30 mouse cellular contexts compared by ENCODE assay signal in the genomic region with DNA sequence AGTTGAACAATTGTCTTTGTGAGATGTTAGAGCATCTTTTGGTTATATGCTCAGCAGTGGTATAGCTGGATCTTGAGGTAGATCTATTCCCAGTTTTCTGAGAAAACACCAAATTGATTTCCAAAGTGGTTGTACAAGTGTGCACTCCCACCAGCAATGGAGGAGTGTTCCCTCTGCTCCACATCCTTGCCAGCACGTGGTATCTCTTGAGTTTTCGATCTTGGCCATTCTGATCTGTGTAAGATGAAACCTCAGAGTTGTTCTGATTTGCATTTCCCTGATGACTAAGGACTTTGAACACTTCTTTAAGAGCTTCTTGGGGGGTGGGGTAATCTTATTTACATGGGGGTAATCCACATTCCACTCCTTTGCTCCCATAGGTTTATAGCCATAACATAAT.
"Had no signal": no experiment of that assay in that cellular context is flagged by ENCODE, and none has a peak within 500 bp of the region (broad histone marks: within the 10 kb centered on the region; RNA-seq: fewer than 3 reads in every experiment).

No protein-coding gene starts in this region.

- H3K4me2 ChIP-seq: limb, embryonic 12.5 days; limb, embryonic 13.5 days; limb, embryonic 15.5 days; liver, embryonic 11.5 days; liver, embryonic 12.5 days; liver, embryonic 13.5 days; liver, embryonic 15.5 days; lung, embryonic 14.5 days; lung, embryonic 15.5 days; midbrain, embryonic 11.5 days; midbrain, embryonic 12.5 days; midbrain, embryonic 13.5 days; midbrain, embryonic 15.5 days; neural tube, embryonic 12.5 days had no signal

- DNase-seq: left cerebral cortex, postnatal 4 days; liver; liver, embryonic 13.5 days; liver, postnatal 0 days; lung, adult 18-20 months; lung, adult 2 months; lung, embryonic 14.5 days; lung, postnatal 10 days; lung, postnatal 14 days; lung, postnatal 36 days; lung, postnatal 4 days; midbrain, embryonic 14.5 days had no signal

- H3K27ac ChIP-seq: limb, embryonic 10.5 days; limb, embryonic 12.5 days; limb, embryonic 13.5 days; limb, embryonic 15.5 days; liver, embryonic 12.5 days; liver, embryonic 13.5 days; liver, embryonic 14.5 days; liver, embryonic 15.5 days; lung, embryonic 15.5 days; macrophage; midbrain, embryonic 10.5 days; midbrain, embryonic 12.5 days; midbrain, embryonic 13.5 days; midbrain, embryonic 15.5 days; neural tube, embryonic 12.5 days had no signal

- H3K9ac ChIP-seq: limb, embryonic 12.5 days; limb, embryonic 13.5 days; limb, embryonic 15.5 days; liver, embryonic 12.5 days; liver, embryonic 13.5 days; liver, embryonic 14.5 days; liver, embryonic 15.5 days; liver, postnatal 0 days; lung, embryonic 14.5 days; lung, embryonic 15.5 days; midbrain, embryonic 12.5 days; midbrain, embryonic 13.5 days; midbrain, embryonic 15.5 days; neural tube, embryonic 12.5 days had no signal

- H3K4me1 ChIP-seq: limb, embryonic 13.5 days; limb, embryonic 15.5 days; liver, embryonic 12.5 days; liver, embryonic 13.5 days; liver, embryonic 15.5 days; lung, embryonic 15.5 days; midbrain, embryonic 13.5 days; midbrain, embryonic 15.5 days; neural tube, embryonic 12.5 days had no signal

- H3K9me3 ChIP-seq: limb, embryonic 10.5 days; limb, embryonic 12.5 days; limb, embryonic 13.5 days; limb, embryonic 15.5 days; liver, embryonic 12.5 days; liver, embryonic 13.5 days; liver, embryonic 15.5 days; lung, embryonic 15.5 days; megakaryocyte, embryonic 14.5 days; midbrain, embryonic 10.5 days; midbrain, embryonic 12.5 days; midbrain, embryonic 13.5 days; midbrain, embryonic 15.5 days; neural tube, embryonic 12.5 days had no signal

- H3K36me3 ChIP-seq: limb, embryonic 10.5 days; limb, embryonic 12.5 days; limb, embryonic 13.5 days; limb, embryonic 15.5 days; liver, embryonic 12.5 days; liver, embryonic 13.5 days; liver, embryonic 15.5 days; lung, embryonic 15.5 days; midbrain, embryonic 10.5 days; midbrain, embryonic 12.5 days; midbrain, embryonic 13.5 days; midbrain, embryonic 15.5 days; neural tube, embryonic 12.5 days had no signal

- H3K27me3 ChIP-seq: limb, embryonic 12.5 days; limb, embryonic 13.5 days; limb, embryonic 15.5 days; liver, embryonic 13.5 days; liver, embryonic 15.5 days; lung, embryonic 15.5 days; midbrain, embryonic 12.5 days; midbrain, embryonic 13.5 days; midbrain, embryonic 15.5 days; neural tube, embryonic 12.5 days had no signal

- H3K4me3 ChIP-seq: limb, embryonic 10.5 days; limb, embryonic 12.5 days; limb, embryonic 13.5 days; limb, embryonic 15.5 days; liver, embryonic 12.5 days; liver, embryonic 13.5 days; liver, embryonic 15.5 days; lung, embryonic 15.5 days; megakaryocyte, embryonic 14.5 days; midbrain, embryonic 10.5 days; midbrain, embryonic 12.5 days; midbrain, embryonic 13.5 days; midbrain, embryonic 15.5 days; myocyte; neural tube, embryonic 12.5 days had no signal
